Mouse (Mus musculus): Measurements from ENCODE around the gene Adgrf3.
A peak's percentile ranks its signal among the peaks of the same experiment; 100 is the strongest.
"Not testable (repeated sequence)": the region's sequence is repeated elsewhere in the genome, so short reads cannot be mapped to it uniquely, and the experiment has no call there.

The Adgrf3 gene

DNA sequence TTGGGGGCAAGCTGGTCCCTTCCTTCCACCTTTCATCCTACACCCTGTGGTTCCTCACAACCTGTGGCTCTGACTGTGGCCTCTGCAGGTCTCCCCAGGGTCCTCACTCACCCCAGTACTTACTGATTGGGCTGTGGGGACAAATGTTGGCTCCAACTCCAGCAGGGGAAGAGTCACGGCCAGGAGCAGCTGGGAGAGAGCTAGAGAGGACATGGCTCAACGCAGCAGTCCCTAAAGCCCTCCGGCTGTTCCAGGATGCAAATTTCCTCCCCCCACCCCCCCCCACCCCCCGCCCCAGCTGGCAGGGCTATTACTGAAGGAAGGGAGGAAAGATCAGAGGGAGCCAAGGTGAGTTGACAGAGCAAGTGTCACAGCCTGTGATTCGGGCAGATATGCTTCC lies at the start of gene Adgrf3:
TSS of gene Adgrf3 (minus strand) at position 230 of the 400 bp plus-strand sequence.
- DNase-seq (ENCODE audit: low spot score), result no peak

DNA sequence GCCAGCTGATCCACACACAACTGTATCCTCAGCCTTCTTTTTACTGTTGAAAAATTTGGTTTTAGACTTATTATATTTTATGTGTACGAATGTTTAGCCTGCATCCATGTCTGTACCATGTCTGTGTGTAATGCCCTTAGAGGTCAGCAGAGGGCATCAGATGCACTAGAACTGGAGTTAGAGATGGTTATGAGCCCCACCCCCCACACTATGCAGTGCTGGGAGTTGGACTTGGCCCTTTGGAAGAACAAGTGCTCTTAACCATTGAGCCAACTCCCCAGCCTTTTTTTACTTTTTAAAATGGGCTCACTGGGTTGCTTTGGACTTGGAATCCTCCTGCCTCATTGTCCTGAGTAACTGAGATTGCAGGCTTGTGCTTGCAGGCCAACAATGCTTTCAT lies 42.1 kb upstream of the Adgrf3 start:
- DNase-seq (ENCODE audit: low spot score), result no peak

DNA sequence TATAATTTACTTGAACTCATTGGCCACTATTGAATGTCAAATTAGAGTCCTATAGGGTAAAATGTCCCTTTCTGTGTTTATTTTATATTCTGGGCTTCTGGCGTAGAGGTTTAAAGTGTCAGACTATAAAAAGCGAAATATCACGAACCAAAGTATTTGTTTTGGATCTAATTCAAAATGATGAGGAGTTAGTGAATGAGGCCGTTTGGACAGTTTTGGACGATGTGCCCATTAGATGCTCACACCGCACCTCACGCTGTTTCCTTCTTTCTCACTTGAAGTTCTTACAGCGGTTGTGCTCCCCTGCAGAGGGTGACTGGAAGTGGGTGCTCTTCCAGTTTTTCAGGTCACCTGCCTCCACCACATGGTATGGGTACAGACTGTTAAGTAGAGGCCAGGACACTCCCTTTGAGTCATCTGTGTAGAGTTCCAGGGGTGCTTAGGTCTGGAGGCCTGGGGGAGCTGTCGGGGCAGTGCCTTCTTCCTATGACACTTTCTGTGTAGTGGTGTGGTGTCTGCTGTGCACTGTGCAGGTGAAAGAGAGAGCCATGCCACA lies 40.4 kb upstream of the Adgrf3 start:
- DNase-seq (ENCODE audit: low spot score), result no peak

DNA sequence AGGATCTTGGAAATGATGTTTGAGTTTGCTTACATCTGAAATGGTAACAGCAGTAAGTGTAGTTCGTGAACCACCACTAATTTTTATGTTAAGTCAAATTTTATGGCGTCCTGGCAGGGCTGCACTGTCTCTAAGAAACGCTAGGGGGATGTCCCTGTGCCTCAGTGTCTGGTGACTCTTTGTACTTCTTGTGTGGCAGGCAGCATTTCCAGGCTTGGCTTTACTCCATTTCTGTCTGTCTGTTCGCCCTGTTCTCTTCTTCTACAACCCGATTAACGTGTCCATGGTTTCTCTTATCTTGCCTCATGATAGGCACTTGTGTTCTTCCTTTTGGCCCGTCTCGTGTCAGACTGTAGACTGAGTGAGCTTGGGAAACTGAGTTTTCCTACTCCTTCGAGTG lies 38.2 kb upstream of the Adgrf3 start:
- DNase-seq (ENCODE audit: low spot score), result no peak

DNA sequence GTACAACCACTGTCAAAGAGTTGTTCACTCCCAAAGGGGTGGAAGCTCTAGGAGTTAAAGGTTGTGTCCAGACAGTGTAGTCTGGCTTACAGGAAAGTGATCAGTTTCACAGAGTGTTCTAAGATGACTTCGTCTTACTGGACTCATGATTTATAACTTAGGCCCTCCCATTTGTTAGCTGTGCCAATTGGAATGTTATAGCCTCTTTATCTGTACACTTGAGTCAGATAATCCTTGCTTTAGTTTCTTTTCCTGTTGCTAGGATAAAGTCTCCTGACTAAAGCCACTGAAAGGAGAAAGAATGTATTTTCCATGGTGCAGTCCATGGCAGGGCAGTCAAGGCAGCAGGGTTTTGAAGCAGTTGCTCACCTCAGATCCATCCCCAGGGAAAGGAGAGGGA lies 36.9 kb upstream of the Adgrf3 start:
- DNase-seq (ENCODE audit: low spot score), result no peak

DNA sequence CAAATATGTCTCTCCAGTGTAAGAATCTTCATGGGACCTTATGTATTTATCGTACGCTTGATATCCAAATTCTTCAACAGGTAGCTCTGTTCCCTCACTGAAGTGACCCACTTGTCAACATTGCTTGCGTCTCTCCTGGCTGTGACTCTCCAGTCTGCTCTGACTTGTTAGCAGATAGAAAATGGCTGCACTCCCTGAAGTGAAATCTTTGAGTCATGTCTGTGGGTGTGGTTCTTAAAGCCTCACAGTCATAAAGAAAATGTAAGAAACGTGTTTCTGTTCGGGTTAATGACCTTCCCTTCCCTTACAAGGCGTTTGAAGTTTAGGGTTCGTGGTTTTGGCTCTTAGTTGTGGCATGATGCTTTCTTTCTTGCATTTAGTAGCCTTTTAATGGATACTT lies 35.0 kb upstream of the Adgrf3 start:
- no peak for DNase-seq (ENCODE audit: low spot score)

DNA sequence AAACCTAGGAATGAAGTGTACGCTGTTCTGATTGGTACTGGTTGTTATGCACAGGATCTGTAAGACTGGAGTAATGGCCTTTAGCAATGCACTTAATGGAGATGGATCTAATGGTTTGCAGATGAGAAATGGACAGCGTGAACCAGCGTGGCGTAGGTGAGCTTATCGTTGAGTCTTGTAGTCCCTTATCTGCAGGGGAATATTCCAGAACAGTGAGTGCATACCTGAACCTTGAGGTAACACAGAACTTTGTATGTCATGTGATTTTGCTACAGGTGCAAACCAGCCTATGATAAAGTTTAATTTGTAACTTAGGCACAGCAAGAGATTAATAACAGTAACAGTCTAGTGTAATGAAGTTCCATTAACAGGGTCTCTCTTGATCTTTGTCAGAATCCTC lies 33.0 kb upstream of the Adgrf3 start:
- DNase-seq (ENCODE audit: low spot score), result no peak

DNA sequence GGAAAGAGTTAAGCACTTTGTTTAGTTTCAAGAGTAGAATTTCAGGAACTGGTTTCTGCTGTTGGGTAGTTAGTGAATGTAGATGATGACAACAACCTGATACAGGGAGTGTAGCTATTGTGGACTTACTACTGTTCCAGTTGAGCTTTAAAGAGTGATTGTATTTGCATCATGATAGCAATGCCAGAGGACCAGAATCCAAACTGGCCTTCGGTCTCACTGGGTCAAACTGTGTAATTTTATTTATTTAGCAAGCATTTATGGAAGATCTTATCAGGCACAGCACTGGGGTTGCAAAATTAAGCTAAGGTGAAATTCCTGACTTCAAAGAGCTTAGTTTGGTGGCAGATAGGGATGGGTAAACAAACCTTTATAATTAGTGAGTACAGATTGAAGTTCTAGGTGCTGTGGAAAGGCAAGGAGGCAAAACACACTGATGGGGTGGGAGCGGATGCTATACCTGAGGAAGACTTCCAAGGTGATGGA lies 30.2 kb upstream of the Adgrf3 start:
- DNase-seq (ENCODE audit: low spot score), result no peak

DNA sequence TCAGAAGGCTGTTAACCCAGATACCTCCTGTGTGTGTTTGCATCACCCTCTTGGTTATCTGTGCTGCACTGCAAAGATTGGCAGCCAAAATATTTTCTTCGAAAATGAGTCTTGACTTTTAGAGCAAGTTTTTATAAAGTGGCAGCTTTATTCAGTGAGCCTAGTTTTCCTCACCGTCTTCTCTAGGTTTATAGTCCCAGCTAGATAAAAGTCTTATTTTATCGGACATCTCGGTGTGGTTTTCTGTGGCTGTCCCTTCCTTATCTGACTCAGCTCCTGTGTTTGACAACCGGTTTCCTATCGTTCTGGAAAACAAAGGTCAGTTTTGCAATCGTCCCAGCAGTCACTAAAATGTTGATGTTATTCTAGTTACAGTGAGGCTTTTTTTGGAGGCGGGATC lies 28.5 kb upstream of the Adgrf3 start:
- DNase-seq (ENCODE audit: low spot score), result no peak

DNA sequence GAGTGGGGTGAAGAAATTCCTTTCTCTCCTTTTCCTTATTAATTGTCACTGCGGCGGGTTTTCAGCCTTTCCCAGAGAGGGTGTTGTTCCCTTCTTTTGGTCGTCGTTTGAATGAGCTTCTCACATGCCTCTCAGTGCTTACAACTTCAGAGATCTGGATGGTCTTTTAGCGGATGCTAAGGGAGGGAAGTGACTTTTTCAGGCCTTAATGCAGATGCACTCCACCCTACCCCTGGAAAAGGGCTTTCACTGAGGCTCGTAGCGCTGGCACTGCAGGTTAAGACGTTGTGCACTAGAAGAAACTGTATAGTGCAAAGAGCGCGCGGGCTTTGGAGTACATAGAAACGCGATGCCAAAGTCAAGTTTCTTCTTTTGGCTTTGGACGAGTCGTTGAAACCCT lies 27.5 kb upstream of the Adgrf3 start:
- peak; percentile 16 for DNase-seq (ENCODE audit: low spot score)

DNA sequence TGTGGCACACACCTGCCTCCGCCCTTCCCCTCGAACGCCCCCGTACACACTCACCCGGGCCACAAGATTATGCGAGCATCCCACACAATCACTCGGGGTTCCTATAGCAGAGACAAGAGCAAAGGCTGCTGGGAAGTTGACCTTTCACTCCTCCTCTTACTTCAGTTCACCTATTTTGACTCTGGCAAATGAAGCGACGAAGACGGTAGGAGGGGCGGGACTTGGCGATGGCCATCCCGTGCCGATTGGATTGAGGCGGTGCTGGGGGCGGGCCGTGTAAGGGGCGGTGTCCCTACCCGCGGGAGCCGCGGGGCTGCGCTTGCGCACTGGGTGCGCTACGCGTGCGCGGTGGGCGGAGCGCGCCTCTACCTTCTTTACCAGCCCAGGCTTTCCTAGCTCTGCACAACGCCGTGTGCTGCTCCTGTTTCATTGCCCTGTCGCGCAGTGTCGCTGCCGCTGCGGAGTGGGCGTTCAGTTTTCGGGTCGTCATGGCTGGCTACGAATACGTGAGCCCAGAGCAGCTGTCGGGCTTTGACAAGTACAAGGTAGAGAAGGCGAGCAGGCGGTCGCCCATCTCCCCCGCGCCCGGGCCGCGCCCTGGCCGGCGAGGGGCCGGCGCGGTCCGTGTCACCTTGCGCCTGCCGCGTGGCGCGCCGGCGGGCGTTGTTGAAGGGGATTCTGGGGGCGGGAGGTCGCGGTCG lies 26.9 kb upstream of the Adgrf3 start, which contains the start of gene Selenoi:
TSS of gene Selenoi (plus strand) at position 311 of the 701 bp plus-strand sequence.
- peak; percentile 98 for DNase-seq (ENCODE audit: low spot score)

DNA sequence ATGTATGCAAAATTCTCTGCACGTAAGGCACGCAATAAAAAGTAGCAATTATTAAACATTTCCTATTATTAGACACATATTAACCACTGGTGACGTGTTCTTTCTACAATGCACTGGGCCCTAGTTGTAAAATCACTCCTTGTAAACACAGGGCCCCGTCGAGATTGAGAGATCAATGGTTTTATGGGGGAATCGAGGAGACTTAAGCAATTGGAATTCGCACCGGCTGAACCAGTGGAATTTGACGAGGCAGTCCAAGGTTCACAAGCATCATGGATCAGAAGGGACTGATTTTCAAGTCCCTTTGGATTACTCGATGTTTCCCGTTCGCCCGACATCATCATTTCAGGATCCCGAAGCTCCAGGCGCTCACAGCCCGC lies 26.4 kb upstream of the Adgrf3 start:
- no peak for DNase-seq (ENCODE audit: low spot score)

DNA sequence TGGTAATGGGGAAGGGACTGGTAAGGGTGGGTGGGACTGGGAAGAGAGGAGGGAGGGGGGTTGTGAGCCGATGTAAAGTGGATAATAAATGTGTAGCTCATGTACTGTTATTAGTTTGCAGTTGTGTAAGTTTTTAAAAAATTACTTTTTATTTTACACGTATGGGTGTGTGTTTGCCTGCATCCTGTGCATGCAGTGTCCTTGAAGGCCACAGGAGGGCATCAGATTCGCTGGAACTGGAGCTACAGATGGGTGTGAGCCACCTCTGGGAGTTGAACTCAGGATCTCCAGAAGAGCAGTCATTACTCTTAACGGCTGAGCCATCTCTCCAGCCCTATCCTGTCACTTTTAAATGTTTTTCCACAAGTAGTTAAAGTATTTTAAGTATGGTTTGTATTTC lies 25.4 kb upstream of the Adgrf3 start:
- no peak for DNase-seq (ENCODE audit: low spot score)

DNA sequence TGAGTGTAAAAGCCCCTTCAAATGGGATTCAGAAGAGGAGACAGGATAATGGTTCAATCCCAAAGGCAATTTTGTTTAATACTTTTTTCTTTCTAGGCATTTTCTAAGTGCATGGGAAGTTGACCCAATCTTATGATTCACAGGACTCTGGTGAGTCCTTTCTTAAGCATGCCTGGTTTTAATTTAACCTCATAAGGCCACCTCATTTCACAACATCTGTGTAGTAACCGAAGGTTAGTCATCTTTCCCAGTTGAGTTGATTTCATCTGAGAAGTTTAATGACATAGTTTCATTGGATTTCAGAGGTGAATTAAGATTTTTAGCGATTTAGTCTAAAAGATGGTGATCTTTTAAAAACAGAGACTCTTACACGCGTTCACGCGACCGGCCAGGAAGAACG lies 17.2 kb upstream of the Adgrf3 start:
- DNase-seq (ENCODE audit: low spot score), result no peak

DNA sequence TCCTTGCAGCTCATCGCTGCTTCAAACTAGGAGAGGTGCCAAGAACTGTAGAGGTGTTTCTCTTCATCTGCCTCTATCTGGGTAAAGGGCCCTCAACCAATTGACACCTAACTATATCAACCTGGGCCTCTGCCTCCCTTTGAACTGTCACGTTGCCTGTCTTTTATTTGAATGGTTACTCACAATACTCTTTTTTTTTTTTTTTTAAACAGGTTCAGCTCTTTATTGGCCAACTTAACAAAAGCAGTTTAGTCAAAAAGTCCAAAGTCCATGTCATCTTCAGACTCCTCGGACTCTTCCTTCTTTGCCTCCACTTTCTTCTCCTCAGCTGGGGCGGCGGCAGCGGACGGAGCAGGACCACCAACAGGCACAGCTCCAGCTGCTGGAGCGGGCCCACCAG lies 15.1 kb upstream of the Adgrf3 start:
- no peak for DNase-seq (ENCODE audit: low spot score)

DNA sequence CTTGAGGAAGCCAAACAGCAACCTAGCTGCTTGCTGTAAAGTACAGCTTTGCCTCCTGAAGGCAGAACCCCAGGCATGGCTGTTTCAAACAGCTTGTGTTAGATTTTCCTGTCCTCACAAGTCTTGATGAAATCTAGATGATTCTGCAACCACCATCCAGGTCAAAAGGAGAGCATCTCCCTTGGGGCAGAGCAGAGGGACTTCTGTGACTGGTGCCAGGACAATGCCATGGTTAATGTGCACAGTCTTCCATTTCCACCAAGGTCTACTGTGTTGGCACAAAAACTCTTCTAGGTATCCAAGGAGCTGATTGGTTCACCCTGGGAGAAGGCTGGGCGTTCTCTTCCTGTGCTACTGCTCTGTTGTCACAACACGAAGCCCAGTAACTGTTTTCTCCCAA lies 14.2 kb upstream of the Adgrf3 start:
- DNase-seq (ENCODE audit: low spot score), result no peak

DNA sequence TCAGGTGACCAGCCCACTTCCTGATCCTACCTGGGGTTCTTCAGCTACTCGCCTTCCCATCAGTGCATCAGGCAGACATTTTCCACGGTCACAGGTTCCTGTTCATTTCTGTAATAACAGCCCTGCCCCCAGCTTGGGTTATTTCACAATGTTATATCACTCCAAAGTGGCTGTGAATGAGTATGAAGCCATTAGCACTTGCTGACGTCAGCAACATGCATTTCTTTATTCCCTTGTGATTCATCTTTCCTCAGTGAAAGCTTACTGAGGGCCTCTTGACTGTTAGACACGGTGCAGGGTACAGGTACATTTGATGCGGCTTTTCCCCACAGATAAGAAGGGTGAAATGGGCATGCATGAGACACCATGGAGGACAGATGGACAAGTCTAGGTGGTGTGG lies 10.4 kb upstream of the Adgrf3 start:
- DNase-seq (ENCODE audit: low spot score), result no peak

DNA sequence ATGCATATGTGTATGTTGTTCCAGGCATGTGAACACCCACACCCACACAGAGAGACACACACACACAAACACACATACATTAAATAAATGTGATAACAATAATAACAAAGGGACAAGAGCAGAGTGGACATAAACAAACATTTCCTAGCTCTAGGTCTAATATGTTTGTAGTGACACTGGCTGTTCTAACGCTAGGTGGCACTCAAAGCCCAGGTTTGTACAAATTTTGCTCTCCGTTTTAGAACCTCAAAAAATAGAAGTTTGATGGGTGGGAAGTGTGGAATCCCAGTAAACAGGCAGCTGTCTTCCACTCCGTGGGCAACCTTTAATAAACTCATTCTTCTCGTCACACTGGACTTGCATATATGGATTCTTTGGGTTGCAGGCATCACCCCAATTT lies 9.4 kb upstream of the Adgrf3 start:
- DNase-seq (ENCODE audit: low spot score), result no peak

DNA sequence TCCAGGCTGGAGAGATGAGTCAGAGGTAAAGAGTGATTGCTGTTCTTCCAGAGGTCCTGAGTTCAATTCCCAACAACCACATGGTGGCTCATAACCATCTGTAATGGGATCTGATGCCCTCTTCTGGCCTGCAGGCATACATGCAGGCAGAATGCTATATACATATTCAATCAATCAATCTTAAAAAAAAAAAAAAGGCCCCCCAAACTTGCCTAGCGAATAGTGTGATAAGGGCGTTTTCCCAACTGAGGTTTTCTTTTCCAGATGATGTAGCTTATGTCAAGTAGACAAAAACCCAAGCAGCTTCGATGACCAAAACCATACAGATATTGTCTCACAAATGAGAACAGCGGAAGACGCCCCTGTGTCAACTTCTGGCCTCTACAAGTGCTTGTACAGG lies 5.2 kb upstream of the Adgrf3 start:
- not testable (repeated sequence) for DNase-seq (ENCODE audit: low spot score)

DNA sequence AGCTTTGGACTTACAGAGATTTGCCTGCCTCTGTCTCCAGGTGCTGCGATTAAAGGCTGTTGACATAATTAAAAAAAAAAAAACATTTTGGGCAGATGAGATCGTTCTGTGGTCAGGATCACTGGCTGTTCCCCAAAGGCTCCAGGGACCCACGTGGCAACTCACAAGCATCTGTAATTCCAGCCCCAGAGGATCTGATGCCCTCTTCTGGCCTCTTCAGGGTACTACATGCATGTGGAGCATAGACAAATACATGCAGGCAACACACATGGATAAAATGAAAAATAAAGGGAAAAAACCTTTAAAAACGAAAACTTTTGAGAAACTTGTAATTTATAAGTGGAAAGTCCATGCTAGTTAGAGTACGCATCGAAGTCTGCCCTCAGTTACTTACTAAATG lies 1.8 kb upstream of the Adgrf3 start:
- DNase-seq (ENCODE audit: low spot score), result no peak

DNA sequence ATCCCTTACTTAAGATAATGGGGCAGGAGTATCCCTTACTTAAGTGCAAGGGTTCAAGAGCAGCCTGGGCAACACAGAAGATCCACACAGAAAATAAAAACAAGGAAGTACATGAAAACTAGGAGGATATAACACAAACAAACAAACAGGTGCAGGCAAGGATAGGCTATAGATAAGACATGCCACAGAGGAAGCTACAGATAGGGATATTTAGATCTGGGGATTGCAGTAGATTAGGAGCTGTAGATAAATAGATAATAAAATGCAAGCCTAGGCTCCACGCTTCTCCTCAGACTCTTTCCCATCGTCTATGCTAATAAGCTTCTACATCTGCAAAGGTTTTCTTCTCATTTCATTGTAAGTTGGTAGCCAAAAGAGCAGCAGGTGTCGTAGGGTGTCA lies 488 bp downstream of the Adgrf3 start:
- DNase-seq (ENCODE audit: low spot score), result no peak

DNA sequence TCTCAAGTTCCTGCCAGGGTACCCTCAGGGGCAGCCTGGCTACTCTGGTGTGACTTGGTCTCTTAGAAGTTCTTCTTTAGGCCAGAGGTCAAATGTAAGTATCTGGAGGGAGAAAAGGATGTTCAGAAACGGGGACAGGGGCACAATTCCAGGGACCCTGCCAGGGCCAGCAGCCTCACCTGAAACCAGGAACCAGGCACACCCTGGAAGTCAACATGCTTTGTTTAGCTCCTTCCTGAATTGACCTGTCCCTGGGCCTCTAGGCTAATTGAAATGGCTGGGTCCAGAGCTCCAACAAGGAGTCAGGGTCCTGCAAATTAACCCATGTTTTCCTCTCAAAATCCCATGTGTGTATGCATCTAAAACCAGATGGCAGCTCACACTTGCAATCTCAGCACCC lies 1.1 kb downstream of the Adgrf3 start:
- no peak for DNase-seq (ENCODE audit: low spot score)

DNA sequence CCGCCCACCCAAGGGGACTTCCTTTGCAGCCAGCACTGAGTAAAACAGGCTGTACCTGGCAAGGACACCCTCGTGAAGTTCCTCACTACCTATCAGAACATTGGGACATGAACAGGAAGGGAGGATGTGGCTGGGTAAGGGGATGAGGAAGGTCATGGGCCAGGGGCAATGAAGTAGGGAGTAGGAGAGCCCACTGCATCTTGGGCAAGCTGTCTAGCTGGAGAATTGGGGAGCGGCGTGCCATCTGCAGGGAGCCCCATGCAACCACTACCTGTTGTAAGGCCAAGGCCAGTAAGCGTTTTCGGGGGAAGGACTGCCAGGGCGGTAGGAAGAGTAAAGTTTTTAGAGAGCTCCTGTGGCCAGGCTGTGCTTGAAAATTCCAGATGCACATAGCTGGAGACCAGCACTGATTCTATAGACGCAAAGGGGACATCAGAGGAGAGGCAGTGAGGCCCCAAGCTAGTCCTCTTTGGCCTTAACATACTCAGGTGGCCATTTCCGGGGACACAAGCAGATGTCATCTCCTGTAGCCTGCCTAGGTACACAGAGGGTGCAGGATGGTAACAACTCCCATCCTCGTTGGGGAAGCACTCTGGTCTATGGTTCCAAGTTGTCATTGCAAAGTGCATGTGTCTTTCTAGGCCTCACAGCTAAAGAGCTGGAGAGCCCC lies 2.2 kb downstream of the Adgrf3 start:
- no peak for DNase-seq (ENCODE audit: low spot score)

DNA sequence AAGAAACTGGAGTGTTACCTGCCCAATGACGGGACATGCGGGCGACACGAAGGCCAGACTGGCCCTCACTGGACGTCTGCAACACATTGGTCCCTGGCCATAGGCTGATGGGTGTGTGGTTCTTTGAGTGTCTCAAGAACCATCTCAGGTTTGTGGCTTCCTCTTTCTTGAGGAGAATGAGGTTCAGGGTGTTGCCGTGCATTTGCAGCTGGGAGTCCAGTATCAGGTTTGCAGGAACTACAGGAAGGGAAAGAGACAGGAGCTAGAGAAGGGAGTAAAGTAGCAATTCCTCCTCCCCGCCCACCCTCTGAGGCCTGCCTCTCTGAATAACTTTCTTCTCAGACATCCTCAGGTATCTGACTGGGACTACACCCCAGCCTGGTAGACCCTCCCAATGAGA lies 3.3 kb downstream of the Adgrf3 start:
- no peak for DNase-seq (ENCODE audit: low spot score)

Measured in testis, postnatal 14 days (tissue).